Mouse (Mus musculus): ENCODE measurements at regions not wholly inside any gene's neighbourhood (a gene's known extent, or its start where the extent isn't known, plus 50 kb on each side); places are given as distances from the start of the nearest gene placed in this dataset.

DNA sequence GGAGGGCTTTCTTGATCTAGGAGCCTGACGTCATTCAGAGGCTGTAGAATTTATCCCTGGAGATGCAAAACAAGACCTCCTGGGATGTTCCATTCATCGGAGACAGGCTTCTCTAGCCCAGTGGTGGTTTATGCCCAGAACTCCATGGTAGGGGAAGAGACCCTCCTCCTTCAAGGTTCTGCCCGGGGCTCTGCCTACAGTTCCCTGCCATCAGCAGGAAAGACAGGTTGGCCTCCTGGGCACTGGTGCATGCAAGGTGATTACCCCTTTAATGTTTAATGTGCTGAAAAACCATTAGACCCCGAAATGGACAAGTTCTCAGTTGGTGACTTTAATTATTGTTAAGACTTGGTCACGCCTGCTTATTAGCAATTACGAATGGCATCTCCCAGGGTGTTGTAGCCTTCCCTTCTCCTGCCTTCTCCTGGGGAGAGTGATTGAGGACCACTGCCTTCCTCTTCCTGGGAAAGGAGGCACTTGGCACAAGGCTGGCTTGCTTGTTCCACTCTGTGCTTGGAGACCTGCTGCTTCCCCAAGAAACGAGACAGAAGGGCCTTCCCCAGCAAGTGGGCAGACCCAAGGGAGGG, 102.0 kb upstream of the 4931429L15Rik start:
- Histone ChIP-seq H3K27me3 (ENCODE audit: control insufficient read depth, insufficient read depth, low read length) (no peaks in the 10 kb centered on the region), H3K9ac (ENCODE audit: low read depth, low read length) (no peak overlapping the region), H3K4me3 (no peak overlapping the region), H3K27ac (no peak overlapping the region), H3K36me3 (ENCODE audit: control insufficient read depth, insufficient read depth, low read length) (no peaks in the 10 kb centered on the region), H3K4me1 (ENCODE audit: control insufficient read depth, insufficient read depth, low read length) (no peaks in the 10 kb centered on the region), H3K79me2 (replicated peaks; ENCODE audit: control insufficient read depth, insufficient read depth, low read length) (no peaks in the 10 kb centered on the region)
- intact Hi-C loops (cut with DNase I), result no loop called here
- 55% methylated on average over 7 of the region's 7 CpGs for WGBS
- no peak for TF ChIP-seq CTCF (IDR thresholded peaks at IDR 0.05)
- TF ChIP-seq POLR2A (IDR thresholded peaks at IDR 0.05; ENCODE audit: insufficient read depth, low read depth, low read length), result no peak
- DNase-seq, result no peak

GRCm38 (mm10) chr9:46411686-46412085, 91.9 kb upstream of the 4931429L15Rik start:
- 83% methylated on average over 10 of the region's 10 CpGs for WGBS
- no peaks in the 10 kb centered on the region for H3K4me1 ChIP-seq (ENCODE audit: control insufficient read depth, insufficient read depth, low read length)
- no peaks in the 10 kb centered on the region for H3K79me2 ChIP-seq (replicated peaks; ENCODE audit: control insufficient read depth, insufficient read depth, low read length)
- TF ChIP-seq EP300 (IDR thresholded peaks at IDR 0.05; ENCODE audit: insufficient read depth, low read depth, low read length), result no peak
- TF ChIP-seq CTCF (IDR thresholded peaks at IDR 0.05), result no peak
- TF ChIP-seq POLR2A (IDR thresholded peaks at IDR 0.05; ENCODE audit: insufficient read depth, low read depth, low read length), result no peak
- no peaks in the 10 kb centered on the region for H3K27me3 ChIP-seq (ENCODE audit: control insufficient read depth, insufficient read depth, low read length)
- intact Hi-C loops (cut with DNase I), result no loop called here
- DNase-seq, result no peak
- no peak overlapping the region for H3K4me3 ChIP-seq
- H3K9ac ChIP-seq (ENCODE audit: low read depth, low read length), result no peak overlapping the region
- H3K36me3 ChIP-seq (ENCODE audit: control insufficient read depth, insufficient read depth, low read length), result no peaks in the 10 kb centered on the region
- no peak overlapping the region for H3K27ac ChIP-seq

DNA sequence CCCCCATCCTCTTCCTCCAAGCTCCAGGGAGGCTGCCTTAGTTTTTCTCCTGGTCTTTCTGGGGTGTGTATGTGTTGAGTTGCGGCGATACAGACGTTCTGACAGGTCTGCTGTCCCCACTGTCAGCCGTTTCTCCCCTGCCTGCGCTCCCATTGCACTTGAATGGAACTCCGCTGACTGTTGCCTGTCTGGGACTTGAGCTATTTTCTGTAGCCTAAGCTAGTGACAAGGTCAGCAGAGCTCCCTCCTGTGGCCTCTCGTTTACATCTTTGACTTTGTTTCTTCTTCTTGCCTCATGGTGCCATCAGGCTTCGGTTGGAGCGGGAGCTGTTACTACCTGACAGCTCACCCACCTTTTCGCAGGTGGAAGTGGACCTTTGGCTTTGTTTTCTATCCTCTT, 89.0 kb upstream of the 4931429L15Rik start:
- no peaks in the 10 kb centered on the region for H3K27me3 ChIP-seq (ENCODE audit: control insufficient read depth, insufficient read depth, low read length)
- no peak overlapping the region for H3K27ac ChIP-seq
- H3K4me1 ChIP-seq (ENCODE audit: control insufficient read depth, insufficient read depth, low read length), result no peaks in the 10 kb centered on the region
- no peak overlapping the region for H3K9ac ChIP-seq (ENCODE audit: low read depth, low read length)
- no peaks in the 10 kb centered on the region for H3K36me3 ChIP-seq (ENCODE audit: control insufficient read depth, insufficient read depth, low read length)
- no peak for TF ChIP-seq CTCF (IDR thresholded peaks at IDR 0.05)
- no peak for TF ChIP-seq EP300 (IDR thresholded peaks at IDR 0.05; ENCODE audit: insufficient read depth, low read depth, low read length)
- TF ChIP-seq POLR2A (IDR thresholded peaks at IDR 0.05; ENCODE audit: insufficient read depth, low read depth, low read length), result no peak
- no peak for DNase-seq
- no peak overlapping the region for H3K4me3 ChIP-seq
- intact Hi-C loops (cut with DNase I), result no loop called here
- 68% methylated on average over 10 of the region's 10 CpGs for WGBS
- H3K79me2 ChIP-seq (replicated peaks; ENCODE audit: control insufficient read depth, insufficient read depth, low read length), result no peaks in the 10 kb centered on the region

DNA sequence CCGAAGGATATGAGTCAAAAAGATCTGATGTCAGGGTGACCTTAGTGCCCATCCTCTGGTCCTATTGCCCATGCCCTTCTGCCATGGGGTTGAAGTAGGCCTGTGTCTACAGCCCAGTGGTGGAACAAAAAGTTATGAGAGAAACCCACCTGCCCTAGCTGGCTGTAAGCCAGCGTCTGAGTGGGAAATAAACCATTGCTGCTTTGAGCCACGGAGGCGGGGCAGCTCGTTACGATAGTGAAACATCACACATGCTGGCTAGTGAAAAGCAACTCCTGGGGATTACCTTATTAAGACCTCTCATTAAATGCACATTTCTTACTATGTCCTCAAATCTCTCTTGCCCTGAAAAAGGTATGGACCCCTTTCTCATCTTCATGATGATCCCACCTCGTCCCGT, 86.8 kb upstream of the 4931429L15Rik start:
- WGBS, result 84% methylated on average over 8 of the region's 8 CpGs

GRCm38 (mm10) chr9:46396591-46396990, 76.8 kb upstream of the 4931429L15Rik start:
- H3K9ac ChIP-seq (ENCODE audit: low read depth, low read length), result no peak overlapping the region
- 56% methylated on average over 7 of the region's 7 CpGs for WGBS
- no peaks in the 10 kb centered on the region for H3K4me1 ChIP-seq (ENCODE audit: control insufficient read depth, insufficient read depth, low read length)
- no peak overlapping the region for H3K27ac ChIP-seq
- intact Hi-C loops (cut with DNase I), result loop anchor here (10.0 kb wide), 1 partner anchor 418 kb away; no protein-coding TSS in a partner anchor
- no peaks in the 10 kb centered on the region; the same call in 1 of the 2 replicates for H3K27me3 ChIP-seq (ENCODE audit: control insufficient read depth, insufficient read depth, low read length)
- no peak for DNase-seq
- no peak for TF ChIP-seq POLR2A (IDR thresholded peaks at IDR 0.05; ENCODE audit: insufficient read depth, low read depth, low read length)
- no peak for TF ChIP-seq EP300 (IDR thresholded peaks at IDR 0.05; ENCODE audit: insufficient read depth, low read depth, low read length)
- no peak for TF ChIP-seq CTCF (IDR thresholded peaks at IDR 0.05)
- H3K4me3 ChIP-seq, result no peak overlapping the region
- H3K36me3 ChIP-seq (ENCODE audit: control insufficient read depth, insufficient read depth, low read length), result no peaks in the 10 kb centered on the region
- no peaks in the 10 kb centered on the region for H3K79me2 ChIP-seq (replicated peaks; ENCODE audit: control insufficient read depth, insufficient read depth, low read length)

More for the DNA sequence above, 86.8 kb upstream of the 4931429L15Rik start:
- Histone ChIP-seq H3K4me1 (ENCODE audit: control insufficient read depth, insufficient read depth, low read length) (no peaks in the 10 kb centered on the region), H3K79me2 (replicated peaks; ENCODE audit: control insufficient read depth, insufficient read depth, low read length) (no peaks in the 10 kb centered on the region), H3K27me3 (ENCODE audit: control insufficient read depth, insufficient read depth, low read length) (no peaks in the 10 kb centered on the region), H3K36me3 (ENCODE audit: control insufficient read depth, insufficient read depth, low read length) (no peaks in the 10 kb centered on the region), H3K9ac (ENCODE audit: low read depth, low read length) (no peak overlapping the region), H3K4me3 (no peak overlapping the region), H3K27ac (no peak overlapping the region)
- TF ChIP-seq CTCF (IDR thresholded peaks at IDR 0.05), result no peak
- DNase-seq, result no peak
- intact Hi-C loops (cut with DNase I), result no loop called here

GRCm38 (mm10) chr9:46395156-46395765, 75.5 kb upstream of the 4931429L15Rik start:
- no peaks in the 10 kb centered on the region for H3K36me3 ChIP-seq (ENCODE audit: control insufficient read depth, insufficient read depth, low read length)
- WGBS, result 49% methylated on average over 14 of the region's 14 CpGs
- H3K9ac ChIP-seq (ENCODE audit: low read depth, low read length), result no peak overlapping the region
- H3K27me3 ChIP-seq (ENCODE audit: control insufficient read depth, insufficient read depth, low read length), result no peaks in the 10 kb centered on the region; the same call in 1 of the 2 replicates
- no peaks in the 10 kb centered on the region for H3K79me2 ChIP-seq (replicated peaks; ENCODE audit: control insufficient read depth, insufficient read depth, low read length)
- no peak for DNase-seq
- intact Hi-C loops (cut with DNase I), result loop anchor here (10.0 kb wide), 1 partner anchor 420 kb away; no protein-coding TSS in a partner anchor
- H3K4me1 ChIP-seq (ENCODE audit: control insufficient read depth, insufficient read depth, low read length), result no peaks in the 10 kb centered on the region
- no peak overlapping the region for H3K4me3 ChIP-seq
- TF ChIP-seq POLR2A (IDR thresholded peaks at IDR 0.05; ENCODE audit: insufficient read depth, low read depth, low read length), result no peak
- no peak for TF ChIP-seq CTCF (IDR thresholded peaks at IDR 0.05)
- TF ChIP-seq EP300 (IDR thresholded peaks at IDR 0.05; ENCODE audit: insufficient read depth, low read depth, low read length), result no peak
- no peak overlapping the region for H3K27ac ChIP-seq
